Mouse (Mus musculus): ENCODE results near the gene Grin2a. TPM values are rescaled to one million over a fixed set of nuclear protein-coding genes. Genes with fewer than 3 reads are reported as not detected.
"Not testable (repeated sequence)": the region's sequence is repeated elsewhere in the genome, so short reads cannot be mapped to it uniquely, and the experiment has no call there.

The Grin2a gene
- polyA plus RNA-seq, 3 experiments from 2014 or later, result not detected

GRCm38 (mm10) chr16:9617215-9617614 lies 378.1 kb downstream of the Grin2a start:
- ATAC-seq, result no peak

DNA sequence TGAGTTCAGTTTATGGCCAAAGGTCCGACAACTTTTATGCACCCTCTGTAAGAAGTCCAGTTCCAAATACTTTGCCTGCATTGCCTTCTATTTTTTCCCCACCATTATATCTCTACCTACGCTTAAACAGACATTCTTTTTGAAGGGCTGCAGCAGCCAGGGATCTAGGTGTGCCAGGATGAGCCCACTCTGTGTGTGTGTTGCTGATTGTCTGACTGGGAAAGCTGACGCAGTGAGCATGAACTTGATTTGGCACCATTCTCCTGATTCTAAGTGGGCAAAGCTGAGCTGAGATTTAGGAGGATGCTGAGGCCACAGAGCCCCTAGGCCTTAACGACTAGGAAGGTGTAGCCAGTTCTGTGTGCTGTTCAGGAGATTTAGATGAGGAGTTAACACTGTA lies 378.6 kb downstream of the Grin2a start:
- ATAC-seq, result no peak

- ATAC-seq, result not testable (repeated sequence)
Observed at GRCm38 (mm10) chr16:9612596-9612995, 382.8 kb downstream of the Grin2a start.

DNA sequence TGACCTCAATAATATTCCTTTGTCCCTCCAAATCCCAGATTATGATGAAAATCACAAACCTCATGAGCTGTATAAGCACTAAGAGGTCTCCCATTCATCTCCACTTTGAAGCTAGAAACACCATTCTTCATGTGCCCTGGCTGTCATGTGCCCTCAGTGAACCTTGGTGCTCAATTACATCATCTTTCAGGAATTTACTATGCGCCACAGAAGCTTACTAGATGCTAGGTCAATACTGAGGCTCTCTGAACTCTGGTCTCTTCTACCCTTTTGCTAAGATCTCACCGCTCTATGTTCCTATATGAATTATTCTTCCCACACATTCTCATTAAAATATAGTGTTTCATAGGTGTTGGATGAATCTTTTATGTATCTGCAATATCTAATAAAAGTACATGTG lies 387.9 kb downstream of the Grin2a start:
- ATAC-seq, result no peak

DNA sequence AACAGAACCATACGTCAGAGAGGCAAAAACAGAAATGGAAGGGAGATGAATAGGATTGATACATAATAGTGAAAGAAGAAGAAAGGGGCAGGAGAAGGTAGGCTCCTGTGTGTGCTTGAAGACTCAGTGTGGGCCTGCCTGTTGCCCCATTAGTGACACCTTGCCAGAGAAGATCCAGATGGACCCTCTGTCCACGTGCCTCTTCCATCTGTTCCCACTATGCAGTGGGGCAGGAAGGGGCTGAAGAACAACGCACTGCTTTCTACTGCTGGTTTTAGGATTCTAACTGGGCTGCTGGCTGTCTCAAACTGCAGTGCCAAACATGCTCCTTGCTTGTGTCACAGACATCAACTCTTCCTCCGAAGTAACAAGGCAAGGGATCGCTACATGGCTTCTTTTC lies 391.4 kb downstream of the Grin2a start:
- ATAC-seq, result no peak

DNA sequence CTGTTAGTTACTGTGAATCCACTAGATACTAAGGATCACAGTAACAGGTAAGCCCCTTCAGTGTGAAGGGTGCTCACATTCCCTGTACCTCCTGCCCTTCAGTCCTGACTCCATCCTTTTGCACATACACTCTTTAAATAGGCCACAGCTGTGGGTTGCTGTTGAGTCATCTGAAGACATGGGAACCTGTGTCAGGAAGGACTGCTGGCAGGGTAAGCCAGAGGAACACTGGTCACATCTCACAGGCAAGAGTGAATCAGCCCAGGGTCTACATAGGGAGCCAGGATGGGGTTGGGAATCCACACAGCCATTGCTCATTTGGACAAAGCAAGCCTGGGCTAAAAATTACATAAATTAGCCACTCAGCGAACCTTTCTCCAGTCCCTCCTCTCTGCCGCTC lies 392.8 kb downstream of the Grin2a start:
- no peak for ATAC-seq

- no peak for ATAC-seq
Observed at GRCm38 (mm10) chr16:9589176-9589575, 406.2 kb downstream of the Grin2a start.

GRCm38 (mm10) chr16:9588431-9588830 lies 406.9 kb downstream of the Grin2a start:
- ATAC-seq, result no peak

GRCm38 (mm10) chr16:9583981-9584380 lies 411.4 kb downstream of the Grin2a start:
- ATAC-seq, result no peak

- ATAC-seq, result no peak
Observed at GRCm38 (mm10) chr16:9571793-9572192, 423.6 kb downstream of the Grin2a start.

- ATAC-seq, result no peak
Observed at GRCm38 (mm10) chr16:9567286-9567685, 428.1 kb downstream of the Grin2a start.

DNA sequence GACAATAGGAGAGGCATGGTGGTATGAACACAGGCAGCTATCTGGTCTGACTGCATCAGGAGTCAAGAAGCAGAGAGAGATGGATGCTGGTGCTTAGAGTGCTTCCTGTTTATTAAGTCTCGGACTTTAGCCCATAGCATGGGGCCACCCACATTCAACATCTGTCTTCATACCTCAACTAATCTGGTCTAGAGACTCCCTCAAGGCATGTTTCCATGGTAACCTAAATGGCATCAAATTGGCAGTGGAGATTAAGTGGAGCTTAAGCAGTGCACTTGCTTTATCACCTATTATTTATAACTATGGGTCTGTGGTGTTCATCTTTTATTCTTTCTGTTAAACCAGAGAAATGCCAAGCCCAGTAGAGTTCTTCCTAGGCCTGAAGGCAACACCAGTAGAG lies 433.5 kb downstream of the Grin2a start:
- no peak for ATAC-seq

GRCm38 (mm10) chr16:9535196-9535595 lies 460.2 kb downstream of the Grin2a start:
- no peak for ATAC-seq

DNA sequence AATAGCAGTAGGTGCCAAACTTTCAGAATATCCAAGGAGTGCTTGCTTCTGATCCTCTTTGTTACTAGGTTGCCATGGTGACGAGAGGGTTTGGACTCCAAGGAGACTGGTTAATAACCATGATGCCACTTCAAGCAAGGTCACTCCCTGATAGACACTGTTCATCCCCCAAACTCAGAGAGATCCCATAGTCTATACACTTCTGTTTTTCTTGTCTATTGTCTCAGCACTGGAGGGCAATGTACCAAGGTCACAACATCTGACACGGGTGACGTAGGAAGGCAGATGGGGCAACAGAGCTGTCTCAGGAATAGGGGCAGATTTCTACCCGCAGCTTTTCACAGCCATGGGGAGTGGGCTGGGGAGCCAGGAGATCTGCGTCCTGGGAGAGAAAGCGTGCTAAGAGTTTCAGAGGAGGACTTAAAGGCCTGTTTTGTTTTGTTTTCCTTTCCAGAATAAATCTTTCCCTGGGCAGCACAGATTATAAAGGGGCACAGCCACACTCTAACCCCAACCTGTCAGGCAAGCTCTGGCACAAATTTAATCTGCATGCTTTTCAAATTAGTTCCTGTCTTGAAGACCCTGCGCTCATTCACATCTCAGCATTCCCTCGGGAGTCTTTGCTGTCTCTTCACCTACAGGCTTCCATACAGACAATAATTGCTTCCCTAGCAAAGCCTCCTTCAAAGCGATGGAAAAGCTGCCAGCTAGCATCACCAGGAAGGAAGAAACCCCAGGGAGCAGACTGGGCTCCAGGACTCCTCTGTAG lies 461.6 kb downstream of the Grin2a start:
- ATAC-seq, result no peak

- ATAC-seq, result no peak
Observed at GRCm38 (mm10) chr16:9532843-9533532, 462.4 kb downstream of the Grin2a start.

DNA sequence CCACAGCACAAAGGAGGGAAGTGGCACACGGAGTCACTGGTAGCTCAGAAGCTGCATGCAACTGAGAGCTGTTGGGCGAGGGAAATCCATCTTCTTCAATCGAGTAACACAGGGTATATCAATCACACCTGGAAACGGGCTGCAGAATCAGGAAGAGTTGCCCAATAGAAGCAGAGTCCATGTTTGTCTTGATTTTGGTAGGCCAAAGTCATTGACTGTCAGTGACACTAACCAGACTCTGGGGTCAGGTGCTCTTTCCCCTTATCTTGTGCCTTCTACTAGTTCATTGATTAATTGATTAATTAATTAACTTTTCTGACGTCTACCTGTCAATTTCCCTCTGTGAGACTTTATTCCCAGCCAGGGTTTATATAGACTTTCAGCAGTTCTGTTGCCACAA lies 468.1 kb downstream of the Grin2a start:
- no peak for ATAC-seq

GRCm38 (mm10) chr16:9523314-9523713 lies 472.0 kb downstream of the Grin2a start:
- ATAC-seq, result no peak

Other genes starting within 250 kb of the Grin2a start
- gene Rpl39l, start 174.7 kb upstream of the Grin2a start, polyA plus RNA-seq (2017; shearing (Covaris generic)), result not detected
- under 1 TPM in 2 of 3 experiments, not detected in 1; 0.31 to 0.47 TPM for gene Atf7ip2, start 197.2 kb upstream of the Grin2a start, polyA plus RNA-seq (2017; shearing (Covaris generic))